Mouse (Mus musculus) bone marrow, adult 2 months (tissue): Measurements from ENCODE around the gene Pth1r.

Experiments used
- CTCF ChIP-seq: fragments of 200-500 bp; IDR thresholded peaks from 2 replicates; pipeline ENCODE4 v1.5.1; 2011; ENCODE audit warnings: low read length, control low read depth; ENCODE audit not compliant: control insufficient read depth, insufficient read depth
- POLR2A ChIP-seq: fragments of 200-500 bp; IDR thresholded peaks from 2 replicates; pipeline ENCODE4 v1.6.1; 2011; ENCODE audit warnings: low read depth, mild to moderate bottlenecking, control low read depth, low read length, borderline replicate concordance; ENCODE audit not compliant: control insufficient read depth

- TF ChIP-seq CTCF, result no peak
- 0 out of 2 replicates have a peak, but pooled peaks have one; percentile 17 for TF ChIP-seq POLR2A
Observed at GRCm38 (mm10) chr9:110732623-110733022, 14.3 kb downstream of the Pth1r start.
